Mouse (Mus musculus): Measurements from ENCODE around the gene Ntm. TPM values are rescaled to one million over a fixed set of nuclear protein-coding genes. Genes with fewer than 3 reads are reported as not detected.

Gene Ntm
- polyA plus RNA-seq, 1 experiment: not detected

GRCm38 (mm10) chr9:29865502-29865901, 97.4 kb downstream of the Ntm start:
- H3K79me2 ChIP-seq (ENCODE audit: control insufficient read depth, insufficient read depth): no peaks in the 10 kb centered on the region
- H3K27me3 ChIP-seq (ENCODE audit: control insufficient read depth, insufficient read depth, insufficient read length): no peaks in the 10 kb centered on the region
- no peak overlapping the region for H3K4me3 ChIP-seq (ENCODE audit: insufficient read depth, poor library complexity, severe bottlenecking)
- no peak for TF ChIP-seq FOSL1 (IDR thresholded peaks at IDR 0.05; ENCODE audit: insufficient read depth, low read length, poor library complexity, severe bottlenecking)
- no peak for TF ChIP-seq MAX (IDR thresholded peaks at IDR 0.05)
- no peak for TF ChIP-seq MYOG (IDR thresholded peaks at IDR 0.05; ENCODE audit: control insufficient read depth, extremely low read depth, insufficient read length)
- H3K36me3 ChIP-seq (ENCODE audit: control insufficient read depth, insufficient read depth): no peaks in the 10 kb centered on the region
- no peak overlapping the region for H3ac ChIP-seq (ENCODE audit: control insufficient read depth, insufficient read length, low read depth)
- no peaks in the 10 kb centered on the region for H3K79me3 ChIP-seq (ENCODE audit: low read depth)

DNA sequence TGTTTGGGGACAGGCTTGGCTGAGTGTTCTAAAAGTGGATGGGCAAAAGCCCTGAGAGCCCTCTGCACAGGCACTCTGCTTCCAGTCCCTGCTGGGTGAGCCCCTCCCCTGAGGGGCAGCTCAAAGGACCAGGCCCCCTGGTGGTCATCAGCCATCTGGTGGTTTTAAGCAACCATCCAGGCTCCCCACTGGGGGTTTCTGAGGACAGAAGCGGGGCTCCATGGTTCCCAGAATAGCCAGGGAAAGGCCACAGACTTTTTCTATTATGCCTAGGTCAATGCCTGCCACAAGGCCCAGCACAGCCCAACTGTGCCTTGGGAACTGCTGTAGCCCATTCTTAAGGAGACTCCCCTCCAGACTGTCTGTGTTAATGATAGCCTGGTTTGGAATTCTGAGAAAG, 98.1 kb downstream of the Ntm start:
- TF ChIP-seq MYOD1 (IDR thresholded peaks at IDR 0.05; ENCODE audit: control insufficient read depth, insufficient read length, low read depth): no peak

DNA sequence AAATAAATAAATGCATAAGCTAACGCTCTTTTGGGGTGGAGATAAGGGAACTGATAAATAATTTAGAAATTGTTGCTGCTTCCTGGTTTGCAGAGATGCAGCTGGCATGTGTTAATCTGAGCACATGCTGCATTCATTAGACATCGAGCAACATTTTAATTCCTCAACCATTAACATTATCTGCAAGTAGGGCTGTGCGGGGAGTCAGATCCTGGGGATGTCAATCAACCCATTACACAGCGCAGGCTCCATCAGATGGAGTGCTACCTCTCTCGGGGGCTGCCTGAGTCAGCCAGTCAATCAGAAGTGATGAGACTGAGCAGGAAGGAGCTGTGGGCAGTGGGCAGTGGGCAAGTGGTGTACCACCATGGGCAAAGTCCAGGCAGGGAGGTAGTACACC, 100.5 kb downstream of the Ntm start:
- no peaks in the 10 kb centered on the region for H3K27me3 ChIP-seq (ENCODE audit: control insufficient read depth, insufficient read depth, insufficient read length)
- H3K79me3 ChIP-seq (ENCODE audit: low read depth): no peaks in the 10 kb centered on the region
- TF ChIP-seq USF1 (IDR thresholded peaks at IDR 0.05; ENCODE audit: low read depth) (no peak), CTCF (IDR thresholded peaks at IDR 0.05; ENCODE audit: control insufficient read depth, insufficient read depth, insufficient read length) (no peak), MAX (IDR thresholded peaks at IDR 0.05) (no peak), FOSL1 (IDR thresholded peaks at IDR 0.05; ENCODE audit: insufficient read depth, low read length, poor library complexity, severe bottlenecking) (no peak), MYOG (IDR thresholded peaks at IDR 0.05; ENCODE audit: control insufficient read depth, extremely low read depth, insufficient read length) (no peak), CEBPB (IDR thresholded peaks at IDR 0.05; ENCODE audit: low read depth) (no peak), MYOD1 (IDR thresholded peaks at IDR 0.05; ENCODE audit: control insufficient read depth, insufficient read length, low read depth) (no peak)
- H3ac ChIP-seq (ENCODE audit: control insufficient read depth, insufficient read length, low read depth): no peak overlapping the region
- no peaks in the 10 kb centered on the region for H3K36me3 ChIP-seq (ENCODE audit: control insufficient read depth, insufficient read depth)
- H3K79me2 ChIP-seq (ENCODE audit: control insufficient read depth, insufficient read depth): no peaks in the 10 kb centered on the region
- no peak overlapping the region for H3K4me3 ChIP-seq (ENCODE audit: insufficient read depth, poor library complexity, severe bottlenecking)

More for the DNA sequence above, 98.1 kb downstream of the Ntm start:
- H3K79me3 ChIP-seq (ENCODE audit: low read depth): no peaks in the 10 kb centered on the region
- H3K79me2 ChIP-seq (ENCODE audit: control insufficient read depth, insufficient read depth): no peaks in the 10 kb centered on the region
- no peaks in the 10 kb centered on the region for H3K27me3 ChIP-seq (ENCODE audit: control insufficient read depth, insufficient read depth, insufficient read length)
- no peak overlapping the region for H3K4me3 ChIP-seq (ENCODE audit: insufficient read depth, poor library complexity, severe bottlenecking)
- no peaks in the 10 kb centered on the region for H3K36me3 ChIP-seq (ENCODE audit: control insufficient read depth, insufficient read depth)
- no peak overlapping the region for H3ac ChIP-seq (ENCODE audit: control insufficient read depth, insufficient read length, low read depth)

DNA sequence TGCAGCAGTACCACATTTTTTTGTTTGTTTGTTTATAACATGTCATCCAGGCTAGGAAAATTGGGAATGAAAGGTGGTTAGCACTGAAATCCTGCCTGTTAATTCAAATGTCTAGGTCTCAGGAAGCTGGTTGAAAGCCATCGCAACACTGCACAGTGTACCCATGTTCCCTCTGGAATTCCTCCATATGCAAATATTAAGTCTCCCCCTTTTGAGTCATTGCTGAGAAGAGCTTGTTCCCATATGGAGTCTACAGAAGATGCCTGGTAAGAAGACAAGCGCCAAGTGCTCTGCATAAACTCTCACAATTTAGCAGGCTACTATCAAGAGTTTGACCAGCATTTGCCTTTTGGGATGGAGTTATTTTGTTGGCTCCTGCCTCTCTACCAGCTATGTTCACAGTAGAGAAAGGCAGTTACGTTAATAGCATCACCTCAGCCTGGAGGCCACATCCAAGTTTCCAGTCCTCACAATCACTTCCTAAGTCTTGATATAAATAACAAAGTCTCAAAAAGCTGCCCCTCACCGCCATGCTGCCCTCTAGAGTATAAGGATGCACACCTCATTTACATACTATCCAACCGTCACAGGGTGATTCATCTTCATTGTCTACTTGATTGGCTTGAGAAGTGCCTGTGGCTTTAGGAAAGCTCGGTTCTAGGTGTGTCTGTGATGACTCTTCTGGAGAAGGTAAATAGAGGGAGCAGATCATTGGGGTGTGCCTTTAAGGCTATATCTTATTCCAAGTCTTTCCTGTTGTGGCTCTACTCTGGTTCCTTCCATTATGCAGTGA, 103.5 kb downstream of the Ntm start:
- H3K27me3 ChIP-seq (ENCODE audit: control insufficient read depth, insufficient read depth, insufficient read length): no peaks in the 10 kb centered on the region
- no peak for TF ChIP-seq MAX (IDR thresholded peaks at IDR 0.05)
- TF ChIP-seq MYOD1 (IDR thresholded peaks at IDR 0.05; ENCODE audit: control insufficient read depth, insufficient read length, low read depth): no peak
- TF ChIP-seq USF1 (IDR thresholded peaks at IDR 0.05; ENCODE audit: low read depth): no peak
- no peak for TF ChIP-seq MYOG (IDR thresholded peaks at IDR 0.05; ENCODE audit: control insufficient read depth, extremely low read depth, insufficient read length)
- TF ChIP-seq CEBPB (IDR thresholded peaks at IDR 0.05; ENCODE audit: low read depth): no peak
- TF ChIP-seq CTCF (IDR thresholded peaks at IDR 0.05; ENCODE audit: control insufficient read depth, insufficient read depth, insufficient read length): no peak
- no peaks in the 10 kb centered on the region for H3K79me2 ChIP-seq (ENCODE audit: control insufficient read depth, insufficient read depth)
- H3ac ChIP-seq (ENCODE audit: control insufficient read depth, insufficient read length, low read depth): no peak overlapping the region
- H3K79me3 ChIP-seq (ENCODE audit: low read depth): no peaks in the 10 kb centered on the region
- H3K36me3 ChIP-seq (ENCODE audit: control insufficient read depth, insufficient read depth): no peaks in the 10 kb centered on the region
- no peak overlapping the region for H3K4me3 ChIP-seq (ENCODE audit: insufficient read depth, poor library complexity, severe bottlenecking)

GRCm38 (mm10) chr9:29848735-29849455, 114.0 kb downstream of the Ntm start:
- H3K36me3 ChIP-seq (ENCODE audit: control insufficient read depth, insufficient read depth): no peaks in the 10 kb centered on the region
- no peaks in the 10 kb centered on the region for H3K27me3 ChIP-seq (ENCODE audit: control insufficient read depth, insufficient read depth, insufficient read length)
- H3K4me3 ChIP-seq (ENCODE audit: insufficient read depth, poor library complexity, severe bottlenecking): no peak overlapping the region
- TF ChIP-seq CEBPB (IDR thresholded peaks at IDR 0.05; ENCODE audit: low read depth) (no peak), MYOD1 (IDR thresholded peaks at IDR 0.05; ENCODE audit: control insufficient read depth, insufficient read length, low read depth) (no peak), FOSL1 (IDR thresholded peaks at IDR 0.05; ENCODE audit: insufficient read depth, low read length, poor library complexity, severe bottlenecking) (no peak), MYOG (IDR thresholded peaks at IDR 0.05; ENCODE audit: control insufficient read depth, extremely low read depth, insufficient read length) (no peak), CTCF (IDR thresholded peaks at IDR 0.05; ENCODE audit: control insufficient read depth, insufficient read depth, insufficient read length) (no peak), USF1 (IDR thresholded peaks at IDR 0.05; ENCODE audit: low read depth) (no peak), MAX (IDR thresholded peaks at IDR 0.05) (no peak)
- no peaks in the 10 kb centered on the region for H3K79me3 ChIP-seq (ENCODE audit: low read depth)
- H3ac ChIP-seq (ENCODE audit: control insufficient read depth, insufficient read length, low read depth): no peak overlapping the region
- H3K79me2 ChIP-seq (ENCODE audit: control insufficient read depth, insufficient read depth): no peaks in the 10 kb centered on the region

- Histone ChIP-seq H3ac (ENCODE audit: control insufficient read depth, insufficient read length, low read depth) (no peak overlapping the region), H3K79me2 (ENCODE audit: control insufficient read depth, insufficient read depth) (no peaks in the 10 kb centered on the region), H3K4me3 (ENCODE audit: insufficient read depth, poor library complexity, severe bottlenecking) (no peak overlapping the region), H3K79me3 (ENCODE audit: low read depth) (no peaks in the 10 kb centered on the region), H3K27me3 (ENCODE audit: control insufficient read depth, insufficient read depth, insufficient read length) (no peaks in the 10 kb centered on the region), H3K36me3 (ENCODE audit: control insufficient read depth, insufficient read depth) (no peaks in the 10 kb centered on the region)
- no peak for TF ChIP-seq CTCF (IDR thresholded peaks at IDR 0.05; ENCODE audit: control insufficient read depth, insufficient read depth, insufficient read length)
Measured at GRCm38 (mm10) chr9:29837344-29837743, 125.6 kb downstream of the Ntm start.

All from C2C12 (cell line).